Mouse (Mus musculus) MEL (cell line): ENCODE data around the gene Ptpro. TPM values are rescaled to one million over a fixed set of nuclear protein-coding genes. Genes with fewer than 3 reads are reported as not detected.

ENCODE experiments used
- DNase-seq: peaks from one replicate; pipeline ENCODE4 v3.0.0; 2011; ENCODE audit warnings: low read depth, low spot score
- H3K27ac ChIP-seq: 2 replicates; pipeline ENCODE4 v1.5.1; 2012; ENCODE audit warnings: low read depth, mild to moderate bottlenecking, control low read depth, low read length, moderate library complexity; ENCODE audit not compliant: control insufficient read depth
- H3K27me3 ChIP-seq, 2 experiments: fragments of 150-350 bp in 1 of 2; sonication (generic) in 1 of 2; 2 replicates each; pipeline ENCODE4 v1.6.1; 2012; ENCODE audit warnings: low read length in 2 of 2, mild to moderate bottlenecking in 2 of 2, improper control_type of control experiment in 1 of 2, moderate library complexity in 1 of 2; ENCODE audit not compliant: insufficient read depth in 2 of 2, control insufficient read depth in 1 of 2
- H3K36me3 ChIP-seq, 2 experiments: 2 replicates each; pipeline ENCODE4 v1.6.1; 2012 to 2014; ENCODE audit warnings: low read length in 2 of 2, improper control_type of control experiment in 1 of 2, inconsistent platforms in 1 of 2, mild to moderate bottlenecking in 1 of 2; ENCODE audit not compliant: insufficient read depth in 2 of 2, control insufficient read depth in 1 of 2
- H3K4me1 ChIP-seq, 2 experiments: fragments of 150-350 bp in 1 of 2; sonication (generic) in 1 of 2; 2 replicates each; pipeline ENCODE4 v1.6.1; 2012; ENCODE audit warnings: low read length in 2 of 2, improper control_type of control experiment in 1 of 2, mild to moderate bottlenecking in 1 of 2; ENCODE audit not compliant: insufficient read depth in 2 of 2, control insufficient read depth in 1 of 2
- H3K4me3 ChIP-seq, 2 experiments: fragments of 150-350 bp in 1 of 2; sonication (generic) in 1 of 2; 2 replicates each; pipeline ENCODE4 v1.5.1; 2012; ENCODE audit warnings: low read depth in 2 of 2, low read length in 2 of 2, mild to moderate bottlenecking in 2 of 2, moderate library complexity in 2 of 2, control low read depth in 1 of 2, improper control_type of control experiment in 1 of 2; ENCODE audit not compliant: control insufficient read depth in 1 of 2, insufficient read depth in 1 of 2
- H3K79me2 ChIP-seq: 2 replicates; pipeline ENCODE4 v1.6.1; 2012; ENCODE audit warnings: mild to moderate bottlenecking, low read length, moderate library complexity; ENCODE audit not compliant: control insufficient read depth, poor library complexity, insufficient read depth
- H3K9ac ChIP-seq: 2 replicates; pipeline ENCODE4 v1.6.1; 2012; ENCODE audit warnings: low read depth, mild to moderate bottlenecking, control low read depth, low read length, moderate library complexity; ENCODE audit not compliant: control insufficient read depth, poor library complexity, severe bottlenecking
- H3K9me3 ChIP-seq: fragments of 150-350 bp; sonication (generic); replicated peaks from 2 replicates; pipeline ENCODE4 v1.6.1; 2012; ENCODE audit warnings: mild to moderate bottlenecking, low read length, improper control_type of control experiment, moderate library complexity; ENCODE audit not compliant: insufficient read depth
- CHD2 ChIP-seq: IDR thresholded peaks from 2 replicates; pipeline ENCODE4 v1.6.1; 2011; ENCODE audit warnings: low read length, improper control_type of control experiment
- CTCF ChIP-seq, 3 experiments: IDR thresholded peaks in 2 of 3; conservative IDR thresholded peaks in 1 of 3; 2 replicates each; pipeline ENCODE4 v1.5.1; 2011 to 2012; ENCODE audit warnings: low read length in 3 of 3, low read depth in 2 of 3, mild to moderate bottlenecking in 2 of 3, improper control_type of control experiment in 1 of 3, inconsistent platforms in 1 of 3, mixed read lengths in 1 of 3, moderate library complexity in 1 of 3; ENCODE audit not compliant: control insufficient read depth in 1 of 3, insufficient read depth in 1 of 3, poor library complexity in 1 of 3, severe bottlenecking in 1 of 3
- E2F4 ChIP-seq: IDR thresholded peaks from 2 replicates; pipeline ENCODE4 v1.6.1; 2011; ENCODE audit warnings: low read depth, low read length, improper control_type of control experiment, borderline replicate concordance
- EP300 ChIP-seq, 2 experiments: IDR thresholded peaks; 2 replicates each; pipeline ENCODE4 v1.6.1; 2011; ENCODE audit warnings: improper control_type of control experiment in 2 of 2, low read length in 2 of 2, low read depth in 1 of 2, mild to moderate bottlenecking in 1 of 2
- GABPA ChIP-seq: IDR thresholded peaks from 2 replicates; pipeline ENCODE4 v1.6.1; 2012; ENCODE audit warnings: low read depth, mild to moderate bottlenecking, inconsistent platforms, low read length, improper control_type of control experiment, moderate library complexity
- GATA1 ChIP-seq: IDR thresholded peaks from 2 replicates; pipeline ENCODE4 v1.6.1; 2011; ENCODE audit warnings: low read depth, low read length, improper control_type of control experiment
- HCFC1 ChIP-seq: IDR thresholded peaks from 2 replicates; pipeline ENCODE4 v1.6.1; 2012; ENCODE audit warnings: low read depth, mild to moderate bottlenecking, inconsistent platforms, low read length, improper control_type of control experiment, moderate library complexity
- JUND ChIP-seq: IDR thresholded peaks from 2 replicates; pipeline ENCODE4 v1.6.1; 2011; ENCODE audit warnings: low read depth, mild to moderate bottlenecking, improper control_type of control experiment, low read length
- MAX ChIP-seq: IDR thresholded peaks from 2 replicates; pipeline ENCODE4 v1.6.1; 2011; ENCODE audit warnings: low read length, improper control_type of control experiment
- MAZ ChIP-seq: IDR thresholded peaks from 2 replicates; pipeline ENCODE4 v1.6.1; 2012; ENCODE audit warnings: low read depth, mild to moderate bottlenecking, inconsistent platforms, low read length, improper control_type of control experiment
- MXI1 ChIP-seq: IDR thresholded peaks from 2 replicates; pipeline ENCODE4 v1.6.1; 2011; ENCODE audit warnings: mild to moderate bottlenecking, low read depth, low read length, improper control_type of control experiment
- NELFE ChIP-seq: IDR thresholded peaks from 2 replicates; pipeline ENCODE4 v1.6.1; 2011; ENCODE audit warnings: low read depth, low read length, improper control_type of control experiment
- POLR2A ChIP-seq, 2 experiments: IDR thresholded peaks; 2 replicates each; pipeline ENCODE4 v1.6.1; 2011 to 2012; ENCODE audit warnings: low read length in 2 of 2, mild to moderate bottlenecking in 2 of 2, control low read depth in 1 of 2, improper control_type of control experiment in 1 of 2, low read depth in 1 of 2, moderate library complexity in 1 of 2; ENCODE audit not compliant: control insufficient read depth in 1 of 2, insufficient read depth in 1 of 2, poor library complexity in 1 of 2
- POLR2AphosphoS2 ChIP-seq: IDR thresholded peaks from 2 replicates; pipeline ENCODE4 v1.6.1; 2011; ENCODE audit warnings: low read length, improper control_type of control experiment
- POLR2AphosphoS5 ChIP-seq: IDR thresholded peaks from 2 replicates; pipeline ENCODE4 v1.6.1; 2012; ENCODE audit warnings: low read depth, borderline replicate concordance, mild to moderate bottlenecking, inconsistent platforms, low read length, moderate library complexity, mixed read lengths
- RAD21 ChIP-seq: IDR thresholded peaks from 2 replicates; pipeline ENCODE4 v1.6.1; 2011; ENCODE audit warnings: mild to moderate bottlenecking, low read depth, low read length, improper control_type of control experiment
- SIN3A ChIP-seq: IDR thresholded peaks from 2 replicates; pipeline ENCODE4 v1.6.1; 2012; ENCODE audit warnings: low read length, improper control_type of control experiment, inconsistent platforms
- SMC3 ChIP-seq: IDR thresholded peaks from 2 replicates; pipeline ENCODE4 v1.6.1; 2011; ENCODE audit warnings: low read depth, low read length, improper control_type of control experiment
- TAL1 ChIP-seq: IDR thresholded peaks from 2 replicates; pipeline ENCODE4 v1.6.1; 2012; ENCODE audit warnings: mild to moderate bottlenecking, inconsistent platforms, low read length, moderate library complexity, mixed read lengths
- TCF12 ChIP-seq: IDR thresholded peaks from 2 replicates; pipeline ENCODE4 v1.6.1; 2014; ENCODE audit warnings: low read depth, mild to moderate bottlenecking, inconsistent platforms, low read length, improper control_type of control experiment, moderate library complexity
- UBTF ChIP-seq: IDR thresholded peaks from 2 replicates; pipeline ENCODE4 v1.6.1; 2012; ENCODE audit warnings: low read depth, mild to moderate bottlenecking, inconsistent platforms, low read length, improper control_type of control experiment, moderate library complexity, borderline replicate concordance; ENCODE audit not compliant: insufficient read depth
- USF2 ChIP-seq, 2 experiments: IDR thresholded peaks; 2 replicates each; pipeline ENCODE4 v1.6.1; 2011 to 2012; ENCODE audit warnings: improper control_type of control experiment in 2 of 2, low read length in 2 of 2, borderline replicate concordance in 1 of 2, inconsistent platforms in 1 of 2, low read depth in 1 of 2, mild to moderate bottlenecking in 1 of 2; ENCODE audit not compliant: insufficient read depth in 1 of 2
- ZKSCAN1 ChIP-seq: IDR thresholded peaks from 2 replicates; pipeline ENCODE4 v1.6.1; 2012; ENCODE audit warnings: low read depth, mild to moderate bottlenecking, inconsistent platforms, low read length, improper control_type of control experiment, moderate library complexity
- ZNF384 ChIP-seq: IDR thresholded peaks from 2 replicates; pipeline ENCODE4 v1.6.1; 2012; ENCODE audit warnings: low read depth, mild to moderate bottlenecking, inconsistent platforms, low read length, improper control_type of control experiment
- polyA plus RNA-seq, 2 experiments: library from polyadenylated mRNA; stranded (reverse) in 1 of 2; unstranded in 1 of 2; fragments of >175 nt in 1 of 2; fragments of >200 nt in 1 of 2; gene quantifications; 2 replicates each; pipeline versions ENCODE4 v1.2.1 to v1.2.4; 2012; ENCODE audit warnings: low replicate concordance in 2 of 2, low read depth in 1 of 2; ENCODE audit not compliant: insufficient read length in 2 of 2, insufficient read depth in 1 of 2, missing spikeins in 1 of 2
- total RNA-seq: library from RNA; depleted of rRNA; stranded (reverse); fragments of 300-350 nt; gene quantifications from 2 replicates; pipeline ENCODE4 v1.2.3, GENCODE M21; 2012

Ptpro gene
- total and polyA plus RNA-seq, 3 experiments: not detected

GRCm38 (mm10) chr6:137509341-137510045 lies 257.4 kb downstream of the Ptpro start:
- no peak overlapping the region for H3K9ac ChIP-seq
- DNase-seq: no peak
- TF ChIP-seq NELFE: no peak
- no peak for TF ChIP-seq HCFC1
- TF ChIP-seq TAL1: no peak
- no peak for TF ChIP-seq EP300 (IDR thresholded peaks at IDR 0.05; ENCODE audit: low read depth in 1 of 2, low read length in 2 of 2)
- no peak for TF ChIP-seq USF2 (IDR thresholded peaks at IDR 0.05; ENCODE audit: borderline replicate concordance in 1 of 2, insufficient read depth in 1 of 2, low read depth in 1 of 2, low read length in 2 of 2)
- no peak for TF ChIP-seq CHD2
- no peak for TF ChIP-seq ZNF384
- TF ChIP-seq ZKSCAN1: no peak
- no peak for TF ChIP-seq TCF12
- no peak for TF ChIP-seq SMC3
- TF ChIP-seq CTCF (IDR thresholded peaks at IDR 0.05 in 2 of 3, conservative IDR thresholded peaks at IDR 0.05 in 1 of 3; ENCODE audit: control insufficient read depth in 1 of 3, insufficient read depth in 1 of 3, low read depth in 2 of 3, low read length in 3 of 3, poor library complexity in 1 of 3, severe bottlenecking in 1 of 3): no peak
- TF ChIP-seq POLR2A (IDR thresholded peaks at IDR 0.05; ENCODE audit: control insufficient read depth in 1 of 2, insufficient read depth in 1 of 2, low read depth in 1 of 2, low read length in 2 of 2, poor library complexity in 1 of 2): no peak
- no peak for TF ChIP-seq SIN3A
- TF ChIP-seq GATA1: no peak
- no peak for TF ChIP-seq JUND
- TF ChIP-seq MAX: no peak
- TF ChIP-seq RAD21: no peak
- H3K4me1 ChIP-seq: no peaks in the 10 kb centered on the region
- no peak overlapping the region for H3K27ac ChIP-seq
- no peak overlapping the region for H3K4me3 ChIP-seq
- no peaks in the 10 kb centered on the region for H3K79me2 ChIP-seq
- no peaks in the 10 kb centered on the region for H3K27me3 ChIP-seq
- no peaks in the 10 kb centered on the region for H3K36me3 ChIP-seq
- no peaks in the 10 kb centered on the region for H3K9me3 ChIP-seq

GRCm38 (mm10) chr6:137512753-137513152 lies 260.6 kb downstream of the Ptpro start:
- no peaks in the 10 kb centered on the region for H3K9me3 ChIP-seq
- no peak overlapping the region for H3K4me3 ChIP-seq
- no peaks in the 10 kb centered on the region for H3K4me1 ChIP-seq
- H3K79me2 ChIP-seq: no peaks in the 10 kb centered on the region
- no peaks in the 10 kb centered on the region for H3K36me3 ChIP-seq
- H3K27me3 ChIP-seq: no peaks in the 10 kb centered on the region
- TF ChIP-seq GABPA (no peak), MAZ (no peak), SMC3 (no peak), SIN3A (no peak), MXI1 (no peak), MAX (no peak), ZNF384 (no peak), E2F4 (no peak), HCFC1 (no peak), POLR2AphosphoS5 (no peak), UBTF (no peak), TCF12 (no peak), POLR2AphosphoS2 (no peak)
- DNase-seq: no peak
- H3K9ac ChIP-seq: no peak overlapping the region
- H3K27ac ChIP-seq: no peak overlapping the region
